Mouse (Mus musculus) G1E (cell line): ENCODE measurements around the gene Batf3.

ENCODE experiments used
- CTCF ChIP-seq: IDR thresholded peaks from 2 replicates; pipeline ENCODE4 v1.5.1; 2012; ENCODE audit warnings: low read depth, low read length, inconsistent platforms, mixed read lengths
- GATA1 ChIP-seq: IDR thresholded peaks from 2 replicates; pipeline ENCODE4 v1.6.1; 2012; ENCODE audit warnings: borderline replicate concordance, low read length, inconsistent platforms, mixed read lengths
- GATA2 ChIP-seq: IDR thresholded peaks from 2 replicates; pipeline ENCODE4 v1.6.1; 2012; ENCODE audit warnings: low read depth, low read length, inconsistent platforms, borderline replicate concordance
- TAL1 ChIP-seq: conservative IDR thresholded peaks from 2 replicates; pipeline ENCODE4 v1.6.1; 2012; ENCODE audit warnings: low read depth, low read length, inconsistent platforms, mixed read lengths

DNA sequence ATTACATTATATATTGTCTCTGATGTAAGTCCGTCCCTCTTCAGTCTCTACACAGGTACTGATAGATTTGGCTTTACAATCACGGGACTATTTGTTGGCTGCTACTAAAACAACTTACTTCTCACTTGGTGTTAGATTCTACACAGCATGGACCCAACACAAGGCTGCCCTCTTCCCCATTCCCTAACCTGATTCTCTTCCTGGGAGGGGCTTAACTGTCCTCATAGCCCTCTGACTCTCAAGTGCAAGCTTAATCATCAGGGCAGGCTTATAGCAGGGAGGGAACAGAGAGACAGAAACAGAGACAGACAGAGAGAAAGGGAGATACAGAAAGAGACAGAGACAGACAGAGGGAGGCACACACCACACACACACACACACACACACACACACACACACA is 34.0 kb downstream of the Batf3 start:
- TF ChIP-seq CTCF (no peak), TAL1 (no peak), GATA1 (no peak), GATA2 (no peak)
